Mouse (Mus musculus) brain, embryonic 14.5 days (tissue): ENCODE measurements at regions not wholly inside any gene's neighbourhood (a gene's known extent, or its start where the extent isn't known, plus 50 kb on each side); places are given as distances from the start of the nearest gene placed in this dataset.

Experiments used
- DNase-seq: peaks from one replicate; pipeline ENCODE4 v3.0.0-alpha.2; 2011; ENCODE audit warnings: low read depth
- CTCF ChIP-seq: fragments of 200-500 bp; IDR thresholded peaks from 2 replicates; pipeline ENCODE4 v1.5.1; 2012; ENCODE audit warnings: inconsistent platforms, mild to moderate bottlenecking, moderate library complexity, borderline replicate concordance; ENCODE audit not compliant: insufficient read depth, insufficient read length; ENCODE audit errors: extremely low read depth
- POLR2A ChIP-seq: fragments of 200-500 bp; IDR thresholded peaks from 2 replicates; pipeline ENCODE4 v1.6.1; 2012; ENCODE audit warnings: mild to moderate bottlenecking, inconsistent platforms, borderline replicate concordance; ENCODE audit not compliant: poor library complexity, insufficient read depth, insufficient read length, severe bottlenecking; ENCODE audit errors: extremely low read depth

GRCm38 (mm10) chr16:49533498-49533998, 165.5 kb upstream of the Ift57 start:
- no peak for DNase-seq
- TF ChIP-seq POLR2A (no peak), CTCF (no peak)

- peak; percentile 36 for DNase-seq
- no peak for TF ChIP-seq CTCF
- no peak for TF ChIP-seq POLR2A
These were observed 148.8 kb upstream of the Ift57 start for GRCm38 (mm10) chr16:49550231-49550630.

- no peak for DNase-seq
- TF ChIP-seq CTCF (no peak), POLR2A (no peak)
These were observed 129.0 kb upstream of the Ift57 start for GRCm38 (mm10) chr16:49570031-49570430.

- no peak for TF ChIP-seq POLR2A
- DNase-seq, result peak; percentile 89
These were observed 126.4 kb upstream of the Ift57 start for GRCm38 (mm10) chr16:49572485-49573170.

GRCm38 (mm10) chr16:49573171-49573517, 125.9 kb upstream of the Ift57 start:
- DNase-seq, result no peak
- TF ChIP-seq POLR2A (no peak), CTCF (no peak)

- DNase-seq, result no peak
- TF ChIP-seq POLR2A (no peak), CTCF (no peak)
These were observed 120.1 kb upstream of the Ift57 start for GRCm38 (mm10) chr16:49578976-49579375.

GRCm38 (mm10) chr16:49580708-49581107, 118.3 kb upstream of the Ift57 start:
- TF ChIP-seq POLR2A (no peak), CTCF (no peak)
- DNase-seq, result no peak

- DNase-seq, result no peak
- TF ChIP-seq CTCF (no peak), POLR2A (no peak)
These were observed 92.5 kb upstream of the Ift57 start for GRCm38 (mm10) chr16:49606500-49606899.

GRCm38 (mm10) chr16:49614801-49615200, 84.2 kb upstream of the Ift57 start:
- DNase-seq, result no peak
- TF ChIP-seq CTCF (no peak), POLR2A (no peak)

GRCm38 (mm10) chr16:49615342-49616020, 83.6 kb upstream of the Ift57 start:
- TF ChIP-seq CTCF, result no peak
- no peak for TF ChIP-seq POLR2A

GRCm38 (mm10) chr16:49616263-49616872, 82.7 kb upstream of the Ift57 start:
- no peak for TF ChIP-seq POLR2A
- no peak for TF ChIP-seq CTCF
- DNase-seq, result peak; percentile 49

More at GRCm38 (mm10) chr16:49615342-49616020, 83.6 kb upstream of the Ift57 start:
- DNase-seq, result peak; percentile 9
